Mouse (Mus musculus) lung, adult 10 weeks (tissue): ENCODE data around the gene Scgb2b3. TPM values are rescaled to one million over a fixed set of nuclear protein-coding genes. Genes with fewer than 3 reads are reported as not detected.

Experiments
- polyA plus RNA-seq: library from polyadenylated mRNA; stranded (reverse); fragments of 350-450 nt; fragmentation: Illumina TruSeq; extraction: RNeasy Lipid Tissue Mini Kit (QIAGEN cat#74804); gene quantifications from one replicate; pipeline ENCODE4 v1.2.3, GENCODE M21; 2014; ENCODE audit warnings: low read depth, low replicate concordance; ENCODE audit not compliant: insufficient read depth

Scgb2b3 gene
- polyA plus RNA-seq: not detected

DNA sequence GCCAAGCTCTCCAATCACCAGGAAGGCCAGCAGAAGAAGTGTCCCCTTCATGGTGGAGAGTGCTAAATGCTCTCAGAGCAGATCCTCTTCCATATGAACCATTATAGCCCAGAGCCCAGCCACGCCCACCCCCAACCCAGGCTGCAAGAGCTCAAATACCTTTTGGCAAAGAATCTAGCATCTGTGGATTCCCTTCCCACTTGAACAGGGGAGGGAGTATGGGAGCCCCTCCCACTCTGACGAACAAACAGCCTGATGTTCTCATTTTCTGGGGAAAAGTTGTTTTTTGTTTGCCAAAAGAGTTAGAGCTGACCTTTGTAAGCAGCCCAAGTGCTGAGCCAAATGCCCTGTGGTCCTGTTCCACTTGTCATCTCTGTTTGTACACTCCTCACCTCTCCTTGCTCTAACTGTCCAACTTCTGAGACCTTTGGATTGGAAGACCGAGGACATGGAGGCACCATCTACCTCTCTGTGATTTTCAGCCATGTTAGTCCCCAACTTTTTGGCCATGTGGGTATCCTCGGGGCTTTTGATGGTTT lies at the start of gene Scgb2b3:
Gene Scgb2b3 (minus strand): TSS at position 51 of the 539 bp plus-strand sequence.

GRCm38 (mm10) chr7:31375292-31375691 lies 13.4 kb upstream of the Scgb2b3 start, which contains the start of gene Scgb1b3:
Gene Scgb1b3, plus strand, starts transcription at chr7:31375592.

Other genes with a start within 250 kb of the Scgb2b3 start
- 10.6 TPM for gene Hpn, start 246.8 kb downstream of the Scgb2b3 start, polyA plus RNA-seq
- 9.8 TPM for gene Scn1b, start 235.1 kb downstream of the Scgb2b3 start, polyA plus RNA-seq
- 43.1 TPM for gene Gramd1a, start 206.2 kb downstream of the Scgb2b3 start, polyA plus RNA-seq
- gene Scgb2b2, start 71.6 kb downstream of the Scgb2b3 start, polyA plus RNA-seq: not detected
- gene Scgb1b2, start 70.3 kb downstream of the Scgb2b3 start, polyA plus RNA-seq: not detected
- not detected for gene Scgb1b3, start 13.5 kb upstream of the Scgb2b3 start, polyA plus RNA-seq